Mouse (Mus musculus): Measurements from ENCODE around the gene Hmg20a. TPM values are rescaled to one million over a fixed set of nuclear protein-coding genes. Genes with fewer than 3 reads are reported as not detected.
"Not testable (repeated sequence)": the region's sequence is repeated elsewhere in the genome, so short reads cannot be mapped to it uniquely, and the experiment has no call there.

The Hmg20a gene
- polyA plus RNA-seq, 1 experiment from 2014 or later, result 65.9 TPM

- Histone ChIP-seq H3K9ac (ENCODE audit: low read length) (no peak overlapping the region), H3K27ac (ENCODE audit: low read depth, low read length) (no peak overlapping the region), H3K4me3 (ENCODE audit: low read depth, low read length) (no peak overlapping the region), H3K36me3 (ENCODE audit: control insufficient read depth, insufficient read depth, low read length) (no peaks in the 10 kb centered on the region), H3K27me3 (ENCODE audit: control insufficient read depth, insufficient read depth, low read length) (no peaks in the 10 kb centered on the region), H3K4me1 (ENCODE audit: control insufficient read depth, insufficient read depth, low read length) (no peaks in the 10 kb centered on the region; the same call in 1 of the 2 replicates), H3K4me2 (no peak overlapping the region), H3K9me3 (ENCODE audit: control insufficient read depth, low read length) (no peaks in the 10 kb centered on the region)
- no peak for DNase-seq (ENCODE audit: low spot score, missing footprints)
- no peak for ATAC-seq (ENCODE audit: low FRiP score)
- WGBS, result 90% methylated on average over 4 of the region's 4 CpGs
Observed at GRCm38 (mm10) chr9:56424861-56425260, 6.5 kb downstream of the Hmg20a start.

DNA sequence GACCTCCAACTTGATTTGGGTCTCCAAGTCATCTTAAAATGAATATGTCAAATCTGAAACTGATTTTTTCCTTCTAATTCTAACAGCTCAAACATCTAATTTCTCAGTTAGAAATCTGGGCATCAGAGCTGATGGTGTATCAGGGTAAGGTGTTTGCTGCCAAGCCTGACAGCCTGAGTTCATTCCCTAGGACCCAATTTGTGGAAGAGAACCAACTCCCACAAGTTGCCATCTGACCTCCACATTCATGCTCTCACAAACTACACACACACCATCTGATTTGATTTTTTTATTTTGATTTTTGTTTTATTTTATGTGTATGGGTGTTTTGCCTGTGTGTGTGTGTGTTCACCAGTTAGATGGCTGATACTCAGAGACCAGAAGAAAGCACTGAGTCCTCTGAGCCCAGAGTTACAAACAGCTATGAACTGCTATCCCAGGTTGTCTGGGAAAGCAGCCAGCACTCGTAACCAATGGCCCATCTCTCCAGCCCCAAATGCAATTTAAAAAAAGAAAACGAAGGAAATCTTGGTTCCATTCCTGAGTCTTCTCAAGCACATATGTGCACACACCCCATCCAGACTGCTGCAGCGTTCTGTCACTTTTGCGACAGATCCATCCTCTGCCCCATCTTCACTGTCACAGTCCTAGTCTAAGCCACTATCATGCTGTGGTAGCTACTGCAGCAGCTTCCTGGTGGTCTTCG lies 17.6 kb downstream of the Hmg20a start:
- no peak overlapping the region for H3K4me2 ChIP-seq
- ATAC-seq (ENCODE audit: low FRiP score) (no peak), DNase-seq (ENCODE audit: low spot score, missing footprints) (no peak)
- no peak overlapping the region for H3K9ac ChIP-seq (ENCODE audit: low read length)
- no peaks in the 10 kb centered on the region for H3K9me3 ChIP-seq (ENCODE audit: control insufficient read depth, low read length)
- H3K36me3 ChIP-seq (ENCODE audit: control insufficient read depth, insufficient read depth, low read length), result no peaks in the 10 kb centered on the region
- H3K27me3 ChIP-seq (ENCODE audit: control insufficient read depth, insufficient read depth, low read length), result no peaks in the 10 kb centered on the region
- no peak overlapping the region for H3K27ac ChIP-seq (ENCODE audit: low read depth, low read length)
- H3K4me1 ChIP-seq (ENCODE audit: control insufficient read depth, insufficient read depth, low read length), result no peaks in the 10 kb centered on the region
- no peak overlapping the region for H3K4me3 ChIP-seq (ENCODE audit: low read depth, low read length)
- WGBS, result 93% methylated on average over 5 of the region's 5 CpGs

DNA sequence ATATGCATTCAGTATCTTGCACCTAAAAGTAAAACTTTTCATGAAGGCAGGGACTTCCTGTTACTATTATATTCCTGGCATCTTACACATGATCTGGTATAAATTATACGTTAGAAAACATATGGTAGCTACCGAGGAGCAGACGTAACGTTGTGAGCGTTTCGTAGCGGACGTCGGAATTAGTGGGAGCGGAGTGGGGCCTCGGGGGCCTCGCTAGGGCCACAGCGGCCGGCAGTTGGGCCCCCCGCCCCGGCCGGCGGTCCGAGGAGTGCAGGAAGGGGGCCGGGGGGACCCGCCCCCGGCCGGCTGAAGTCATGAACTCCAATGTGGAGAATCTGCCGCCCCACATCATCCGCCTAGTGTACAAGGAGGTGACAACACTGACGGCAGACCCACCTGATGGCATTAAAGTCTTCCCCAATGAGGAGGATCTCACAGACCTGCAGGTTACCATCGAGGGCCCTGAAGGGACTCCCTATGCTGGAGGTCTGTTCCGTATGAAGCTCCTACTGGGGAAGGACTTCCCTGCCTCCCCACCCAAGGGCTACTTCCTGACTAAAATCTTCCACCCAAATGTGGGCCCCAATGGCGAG lies 19.0 kb downstream of the Hmg20a start:
- H3K27ac ChIP-seq (ENCODE audit: low read depth, low read length); ATAC-seq (ENCODE audit: low FRiP score); DNase-seq (ENCODE audit: low spot score, missing footprints); H3K36me3 ChIP-seq (ENCODE audit: control insufficient read depth, insufficient read depth, low read length); H3K27me3 ChIP-seq (ENCODE audit: control insufficient read depth, insufficient read depth, low read length); H3K4me3 ChIP-seq (ENCODE audit: low read depth, low read length); H3K9ac ChIP-seq (ENCODE audit: low read length); H3K4me1 ChIP-seq (ENCODE audit: control insufficient read depth, insufficient read depth, low read length); H3K4me2 ChIP-seq; H3K9me3 ChIP-seq (ENCODE audit: control insufficient read depth, low read length): not testable (repeated sequence)
- WGBS, result 92% methylated on average over 20 of the region's 29 CpGs

GRCm38 (mm10) chr9:56439699-56440098 lies 21.3 kb downstream of the Hmg20a start:
- WGBS, result 84% methylated on average over 7 of the region's 7 CpGs
- no peak overlapping the region for H3K4me2 ChIP-seq
- DNase-seq (ENCODE audit: low spot score, missing footprints) (no peak), ATAC-seq (ENCODE audit: low FRiP score) (no peak)
- no peak overlapping the region for H3K4me3 ChIP-seq (ENCODE audit: low read depth, low read length)
- H3K9me3 ChIP-seq (ENCODE audit: control insufficient read depth, low read length), result no peaks in the 10 kb centered on the region
- H3K27ac ChIP-seq (ENCODE audit: low read depth, low read length), result no peak overlapping the region
- H3K4me1 ChIP-seq (ENCODE audit: control insufficient read depth, insufficient read depth, low read length), result no peaks in the 10 kb centered on the region
- H3K36me3 ChIP-seq (ENCODE audit: control insufficient read depth, insufficient read depth, low read length), result no peaks in the 10 kb centered on the region
- H3K9ac ChIP-seq (ENCODE audit: low read length), result no peak overlapping the region
- no peaks in the 10 kb centered on the region for H3K27me3 ChIP-seq (ENCODE audit: control insufficient read depth, insufficient read depth, low read length)

GRCm38 (mm10) chr9:56451570-56451969 lies 33.2 kb downstream of the Hmg20a start:
- ATAC-seq (ENCODE audit: low FRiP score) (no peak), DNase-seq (ENCODE audit: low spot score, missing footprints) (no peak)
- no peaks in the 10 kb centered on the region for H3K9me3 ChIP-seq (ENCODE audit: control insufficient read depth, low read length)
- H3K27ac ChIP-seq (ENCODE audit: low read depth, low read length), result no peak overlapping the region
- no peaks in the 10 kb centered on the region for H3K27me3 ChIP-seq (ENCODE audit: control insufficient read depth, insufficient read depth, low read length)
- H3K36me3 ChIP-seq (ENCODE audit: control insufficient read depth, insufficient read depth, low read length), result no peaks in the 10 kb centered on the region
- 94% methylated on average over 6 of the region's 6 CpGs for WGBS
- no peak overlapping the region for H3K9ac ChIP-seq (ENCODE audit: low read length)
- H3K4me2 ChIP-seq, result no peak overlapping the region
- no peaks in the 10 kb centered on the region for H3K4me1 ChIP-seq (ENCODE audit: control insufficient read depth, insufficient read depth, low read length)
- no peak overlapping the region for H3K4me3 ChIP-seq (ENCODE audit: low read depth, low read length)

- Histone ChIP-seq H3K4me2 (no peak overlapping the region), H3K27me3 (ENCODE audit: control insufficient read depth, insufficient read depth, low read length) (no peaks in the 10 kb centered on the region), H3K36me3 (ENCODE audit: control insufficient read depth, insufficient read depth, low read length) (no peaks in the 10 kb centered on the region), H3K4me1 (ENCODE audit: control insufficient read depth, insufficient read depth, low read length) (no peaks in the 10 kb centered on the region), H3K27ac (ENCODE audit: low read depth, low read length) (no peak overlapping the region), H3K4me3 (ENCODE audit: low read depth, low read length) (no peak overlapping the region), H3K9me3 (ENCODE audit: control insufficient read depth, low read length) (no peaks in the 10 kb centered on the region), H3K9ac (ENCODE audit: low read length) (no peak overlapping the region)
- 88% methylated on average over 2 of the region's 2 CpGs for WGBS
- DNase-seq (ENCODE audit: low spot score, missing footprints) (no peak), ATAC-seq (ENCODE audit: low FRiP score) (no peak)
Observed at GRCm38 (mm10) chr9:56453038-56453815, 34.8 kb downstream of the Hmg20a start.

DNA sequence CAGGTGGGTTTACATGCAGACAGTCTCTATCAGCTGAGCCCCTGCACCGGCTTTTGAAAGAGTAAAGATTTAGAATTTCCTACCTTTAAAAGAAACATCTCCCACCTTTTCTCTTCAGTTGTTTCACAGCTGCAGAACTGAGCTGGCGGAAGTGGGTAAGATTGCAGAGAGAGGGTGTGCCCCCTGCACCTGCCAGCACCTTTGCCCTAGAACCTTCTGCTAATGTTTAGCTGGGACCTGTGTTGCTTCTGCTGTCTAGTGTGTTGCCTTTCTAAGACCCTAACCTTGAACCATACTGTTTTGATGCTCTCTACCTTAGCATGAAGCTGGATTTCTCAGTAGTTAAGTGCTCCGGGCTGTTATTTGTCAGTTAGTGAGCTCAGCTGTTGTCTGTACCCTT lies 38.0 kb downstream of the Hmg20a start:
- DNase-seq (ENCODE audit: low spot score, missing footprints), result no peak

DNA sequence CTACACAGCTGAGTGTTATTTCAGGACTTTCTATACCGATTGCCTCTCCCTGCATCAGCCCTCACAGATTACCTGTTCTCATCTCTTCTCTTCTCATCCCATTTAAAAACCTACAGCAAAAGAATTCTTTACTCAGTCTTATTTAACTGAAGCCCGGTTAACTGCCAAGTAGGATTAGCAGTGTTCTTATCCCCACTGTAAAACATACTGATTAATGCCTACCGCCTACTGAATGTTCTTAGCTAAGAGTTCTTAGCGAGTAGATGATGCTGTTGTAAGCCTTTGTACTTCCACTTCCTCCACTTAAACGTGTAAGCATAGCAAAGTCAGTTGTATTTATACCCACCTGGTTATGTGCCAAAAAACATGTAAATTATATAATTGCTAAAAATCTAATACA lies 42.6 kb downstream of the Hmg20a start:
- H3K9me3 ChIP-seq (ENCODE audit: control insufficient read depth, low read length), result no peaks in the 10 kb centered on the region
- WGBS, result 80% methylated on average over 5 of the region's 5 CpGs
- H3K4me3 ChIP-seq (ENCODE audit: low read depth, low read length), result no peak overlapping the region
- H3K27me3 ChIP-seq (ENCODE audit: control insufficient read depth, insufficient read depth, low read length), result no peaks in the 10 kb centered on the region
- H3K36me3 ChIP-seq (ENCODE audit: control insufficient read depth, insufficient read depth, low read length), result no peaks in the 10 kb centered on the region
- H3K4me2 ChIP-seq, result no peak overlapping the region
- no peak overlapping the region for H3K9ac ChIP-seq (ENCODE audit: low read length)
- no peak for DNase-seq (ENCODE audit: low spot score, missing footprints)
- peaks cover 11% of the 10 kb centered on the region for H3K4me1 ChIP-seq (ENCODE audit: control insufficient read depth, insufficient read depth, low read length)
- ATAC-seq (ENCODE audit: low FRiP score), result no peak
- no peak overlapping the region for H3K27ac ChIP-seq (ENCODE audit: low read depth, low read length)

More for the DNA sequence above, 38.0 kb downstream of the Hmg20a start:
- Histone ChIP-seq H3K9me3 (ENCODE audit: control insufficient read depth, low read length) (no peaks in the 10 kb centered on the region), H3K4me1 (ENCODE audit: control insufficient read depth, insufficient read depth, low read length) (no peaks in the 10 kb centered on the region), H3K9ac (ENCODE audit: low read length) (no peak overlapping the region), H3K4me3 (ENCODE audit: low read depth, low read length) (no peak overlapping the region), H3K27me3 (ENCODE audit: control insufficient read depth, insufficient read depth, low read length) (no peaks in the 10 kb centered on the region), H3K27ac (ENCODE audit: low read depth, low read length) (no peak overlapping the region), H3K36me3 (ENCODE audit: control insufficient read depth, insufficient read depth, low read length) (no peaks in the 10 kb centered on the region), H3K4me2 (no peak overlapping the region)
- 93% methylated on average over 3 of the region's 3 CpGs for WGBS
- ATAC-seq (ENCODE audit: low FRiP score), result no peak

DNA sequence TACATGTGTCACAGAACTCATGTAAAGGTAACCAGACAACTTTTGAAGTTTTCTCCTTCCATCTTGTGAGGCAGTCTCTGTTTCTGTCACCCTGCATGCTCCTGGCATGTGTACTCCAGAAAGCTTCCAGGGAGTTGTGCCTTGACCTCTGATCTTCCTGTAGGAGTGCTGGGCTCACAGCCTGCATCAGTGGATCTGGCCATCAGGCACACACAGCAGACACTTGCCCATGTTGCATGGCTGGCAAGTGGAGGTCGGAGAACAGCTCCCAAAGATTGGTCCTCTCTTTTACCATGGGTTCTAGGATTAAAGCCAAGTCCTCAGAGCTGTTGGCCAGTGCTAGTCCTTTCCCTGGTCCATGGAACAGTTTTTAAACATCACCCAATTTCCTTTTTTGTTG lies 44.2 kb downstream of the Hmg20a start:
- Histone ChIP-seq H3K9me3 (ENCODE audit: control insufficient read depth, low read length) (no peaks in the 10 kb centered on the region), H3K4me1 (ENCODE audit: control insufficient read depth, insufficient read depth, low read length) (peaks cover 11% of the 10 kb centered on the region), H3K36me3 (ENCODE audit: control insufficient read depth, insufficient read depth, low read length) (no peaks in the 10 kb centered on the region), H3K27ac (ENCODE audit: low read depth, low read length) (no peak overlapping the region), H3K27me3 (ENCODE audit: control insufficient read depth, insufficient read depth, low read length) (no peaks in the 10 kb centered on the region), H3K4me3 (ENCODE audit: low read depth, low read length) (no peak overlapping the region), H3K4me2 (no peak overlapping the region), H3K9ac (ENCODE audit: low read length) (no peak overlapping the region)
- ATAC-seq (ENCODE audit: low FRiP score) (no peak), DNase-seq (ENCODE audit: low spot score, missing footprints) (no peak)
- 100% methylated on average over 1 of the region's 1 CpGs for WGBS
